Mouse (Mus musculus): ENCODE measurements around the gene Copz1. TPM values are rescaled to one million over a fixed set of nuclear protein-coding genes. Genes with fewer than 3 reads are reported as not detected.

The Copz1 gene
- polyA plus RNA-seq, 1 experiment: 46.8 TPM

DNA sequence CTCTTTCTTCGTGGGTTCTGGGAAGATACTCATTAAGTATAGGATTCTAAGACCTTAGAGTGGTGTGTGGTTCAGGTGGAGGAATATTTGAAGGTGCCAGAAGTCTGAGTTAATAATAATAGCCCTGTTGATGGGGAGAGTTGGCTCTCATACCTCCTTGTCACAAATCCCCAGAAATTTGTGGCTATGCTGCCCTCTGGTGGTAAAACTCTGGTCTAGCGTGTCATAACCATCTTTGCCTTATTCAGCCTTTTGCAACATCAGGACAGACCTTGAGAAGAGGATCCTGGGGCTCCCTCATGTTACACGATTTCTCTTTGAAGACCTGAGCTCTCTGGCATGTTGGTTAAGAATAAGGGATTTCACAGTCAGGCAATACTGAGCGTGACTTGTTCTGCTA is 69.9 kb downstream of the Copz1 start:
- peak; percentile 70 to 72 for DNase-seq (ENCODE audit: low read depth in 1 of 2, low spot score in 2 of 2)
- Histone ChIP-seq H3K4me1 (ENCODE audit: control insufficient read depth, insufficient read depth, insufficient read length) (peaks cover 5% of the 10 kb centered on the region; the same call in 1 of the 2 replicates), H3K27ac (ENCODE audit: insufficient read depth, low read length) (no peak overlapping the region), H3K36me3 (ENCODE audit: control insufficient read depth, insufficient read depth, low read length) (no peaks in the 10 kb centered on the region), H3K27me3 (ENCODE audit: control insufficient read depth, insufficient read depth, low read length) (no peaks in the 10 kb centered on the region), H3K4me3 (ENCODE audit: extremely low read depth, insufficient read depth, insufficient read length) (no peak overlapping the region)
- TF ChIP-seq CTCF (IDR thresholded peaks at IDR 0.05; ENCODE audit: extremely low read depth, insufficient read depth, insufficient read length, insufficient replicate concordance): peak; percentile 51; the same call in 1 of the 2 replicates
- no peak for TF ChIP-seq POLR2A (IDR thresholded peaks at IDR 0.05; ENCODE audit: low read depth, low read length)
- WGBS: 34% methylated on average over 4 of the region's 4 CpGs

DNA sequence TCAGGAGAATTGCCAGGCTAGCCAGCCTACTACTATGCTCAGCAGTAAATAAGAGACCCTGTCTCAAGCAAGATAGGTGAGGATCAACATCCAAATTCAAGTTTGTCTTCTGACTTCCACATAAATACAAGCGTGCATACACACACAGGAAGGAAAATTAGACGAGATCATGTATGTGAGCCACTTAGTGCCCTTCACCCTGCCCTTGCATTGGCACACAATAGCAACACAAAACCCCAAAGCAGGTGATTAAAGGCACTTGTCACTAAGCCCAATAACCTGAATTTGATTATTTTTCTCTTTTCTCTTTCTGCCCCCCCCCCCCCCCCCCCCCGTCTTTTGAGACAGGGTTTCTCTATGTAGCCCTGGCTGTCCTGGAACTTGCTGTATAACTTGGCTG is 70.5 kb downstream of the Copz1 start:
- no peaks in the 10 kb centered on the region for H3K27me3 ChIP-seq (ENCODE audit: control insufficient read depth, insufficient read depth, low read length)
- no peak overlapping the region for H3K27ac ChIP-seq (ENCODE audit: insufficient read depth, low read length)
- H3K4me3 ChIP-seq (ENCODE audit: extremely low read depth, insufficient read depth, insufficient read length): no peak overlapping the region
- no peaks in the 10 kb centered on the region for H3K36me3 ChIP-seq (ENCODE audit: control insufficient read depth, insufficient read depth, low read length)
- WGBS: 81% methylated on average over 3 of the region's 3 CpGs
- H3K4me1 ChIP-seq (ENCODE audit: control insufficient read depth, insufficient read depth, insufficient read length): peaks cover 2% of the 10 kb centered on the region; the same call in 1 of the 2 replicates
- no peak for TF ChIP-seq CTCF (IDR thresholded peaks at IDR 0.05; ENCODE audit: extremely low read depth, insufficient read depth, insufficient read length, insufficient replicate concordance)
- TF ChIP-seq POLR2A (IDR thresholded peaks at IDR 0.05; ENCODE audit: low read depth, low read length): no peak
- DNase-seq (ENCODE audit: low read depth in 1 of 2, low spot score in 2 of 2): no peak

GRCm38 (mm10) chr15:103343556-103343955 is 71.0 kb downstream of the Copz1 start:
- Histone ChIP-seq H3K4me1 (ENCODE audit: control insufficient read depth, insufficient read depth, insufficient read length) (peaks cover 2% of the 10 kb centered on the region; the same call in 1 of the 2 replicates), H3K4me3 (ENCODE audit: extremely low read depth, insufficient read depth, insufficient read length) (no peak overlapping the region), H3K36me3 (ENCODE audit: control insufficient read depth, insufficient read depth, low read length) (no peaks in the 10 kb centered on the region), H3K27ac (ENCODE audit: insufficient read depth, low read length) (no peak overlapping the region), H3K27me3 (ENCODE audit: control insufficient read depth, insufficient read depth, low read length) (no peaks in the 10 kb centered on the region)
- no peak for DNase-seq (ENCODE audit: low read depth in 1 of 2, low spot score in 2 of 2)
- TF ChIP-seq POLR2A (IDR thresholded peaks at IDR 0.05; ENCODE audit: low read depth, low read length) (no peak), CTCF (IDR thresholded peaks at IDR 0.05; ENCODE audit: extremely low read depth, insufficient read depth, insufficient read length, insufficient replicate concordance) (no peak)

DNA sequence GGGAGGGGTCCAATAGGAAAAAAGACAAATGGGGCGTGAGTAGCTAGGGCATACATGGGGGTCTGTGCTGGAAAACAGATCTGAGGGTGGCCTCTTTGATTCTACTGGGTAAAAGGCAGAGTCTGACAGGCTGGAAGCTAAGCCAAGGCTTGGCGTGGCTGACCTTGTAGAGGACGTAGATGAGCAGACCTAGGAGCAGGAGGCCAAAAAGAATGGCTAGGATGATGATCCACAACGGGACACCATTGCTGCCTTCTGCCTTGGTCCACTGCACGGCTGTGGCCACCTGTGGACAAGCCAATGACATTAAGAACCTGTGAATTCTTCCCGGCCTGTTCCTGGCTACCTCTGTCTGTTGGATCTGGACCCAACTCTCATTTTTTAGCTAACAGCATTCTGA is 73.3 kb downstream of the Copz1 start:
- TF ChIP-seq POLR2A (IDR thresholded peaks at IDR 0.05; ENCODE audit: low read depth, low read length): no peak
- no peak for TF ChIP-seq CTCF (IDR thresholded peaks at IDR 0.05; ENCODE audit: extremely low read depth, insufficient read depth, insufficient read length, insufficient replicate concordance)
- Histone ChIP-seq H3K27me3 (ENCODE audit: control insufficient read depth, insufficient read depth, low read length) (no peaks in the 10 kb centered on the region), H3K4me3 (ENCODE audit: extremely low read depth, insufficient read depth, insufficient read length) (no peak overlapping the region), H3K4me1 (ENCODE audit: control insufficient read depth, insufficient read depth, insufficient read length) (no peaks in the 10 kb centered on the region), H3K27ac (ENCODE audit: insufficient read depth, low read length) (no peak overlapping the region), H3K36me3 (ENCODE audit: control insufficient read depth, insufficient read depth, low read length) (no peaks in the 10 kb centered on the region)
- WGBS: 90% methylated on average over 6 of the region's 6 CpGs
- no peak for DNase-seq (ENCODE audit: low read depth in 1 of 2, low spot score in 2 of 2)

GRCm38 (mm10) chr15:103347275-103347684 is 74.8 kb downstream of the Copz1 start:
- no peaks in the 10 kb centered on the region for H3K27me3 ChIP-seq (ENCODE audit: control insufficient read depth, insufficient read depth, low read length)
- no peak overlapping the region for H3K27ac ChIP-seq (ENCODE audit: insufficient read depth, low read length)
- WGBS: 7% methylated on average over 2 of the region's 2 CpGs
- TF ChIP-seq POLR2A (IDR thresholded peaks at IDR 0.05; ENCODE audit: low read depth, low read length): no peak
- TF ChIP-seq CTCF (IDR thresholded peaks at IDR 0.05; ENCODE audit: extremely low read depth, insufficient read depth, insufficient read length, insufficient replicate concordance): peak; percentile 67; the same call in 1 of the 2 replicates
- no peaks in the 10 kb centered on the region for H3K4me1 ChIP-seq (ENCODE audit: control insufficient read depth, insufficient read depth, insufficient read length)
- no peak overlapping the region for H3K4me3 ChIP-seq (ENCODE audit: extremely low read depth, insufficient read depth, insufficient read length)
- peak; percentile 68 to 69 for DNase-seq (ENCODE audit: low read depth in 1 of 2, low spot score in 2 of 2)
- H3K36me3 ChIP-seq (ENCODE audit: control insufficient read depth, insufficient read depth, low read length): no peaks in the 10 kb centered on the region

Other genes with a start within 250 kb of the Copz1 start
- 10.6 and 12.5 TPM in 2 replicates for gene Smug1, start 105.6 kb upstream of the Copz1 start, polyA plus RNA-seq (2012; rRNA removed)
- gene Cbx5, start 32.9 kb upstream of the Copz1 start, polyA plus RNA-seq (2012; rRNA removed): 6.4 and 6.8 TPM in 2 replicates
- 62.6 and 65.2 TPM in 2 replicates for gene Hnrnpa1, start 32.3 kb upstream of the Copz1 start, polyA plus RNA-seq (2012; rRNA removed)
- 56.5 and 80.1 TPM in 2 replicates for gene Nfe2, start 14.3 kb upstream of the Copz1 start, polyA plus RNA-seq (2012; rRNA removed)
- 0.33 and 0.49 TPM in 2 replicates for gene Gpr84, start 37.9 kb downstream of the Copz1 start, polyA plus RNA-seq (2012; rRNA removed)
- 28.1 and 31.0 TPM in 2 replicates for gene Zfp385a, start 67.4 kb downstream of the Copz1 start, polyA plus RNA-seq (2012; rRNA removed)
- 7.1 and 8.0 TPM in 2 replicates for gene Itga5, start 94.0 kb downstream of the Copz1 start, polyA plus RNA-seq (2012; rRNA removed)
- not detected in 2 replicates for gene Gtsf1, start 157.8 kb downstream of the Copz1 start, polyA plus RNA-seq (2012; rRNA removed)
- not detected in 2 replicates for gene Gtsf2, start 175.8 kb downstream of the Copz1 start, polyA plus RNA-seq (2012; rRNA removed)
- 64.8 and 74.2 TPM in 2 replicates for gene Nckap1l, start 181.1 kb downstream of the Copz1 start, polyA plus RNA-seq (2012; rRNA removed)
- gene Pde1b, start 230.3 kb downstream of the Copz1 start, polyA plus RNA-seq (2012; rRNA removed): 25.7 and 26.0 TPM in 2 replicates